Mouse (Mus musculus) limb, embryonic 12.5 days (tissue): ENCODE data around the gene Abcc9. TPM values are rescaled to one million over a fixed set of nuclear protein-coding genes. Genes with fewer than 3 reads are reported as not detected.
A peak's percentile ranks its signal among the peaks of the same experiment; 100 is the strongest.
"Not testable (repeated sequence)": the region's sequence is repeated elsewhere in the genome, so short reads cannot be mapped to it uniquely, and the experiment has no call there.

ENCODE experiments used
- ATAC-seq: fragments of 200-750 bp; cut with Nextera tagmentation; 2 replicates; pipeline ENCODE4 v1.8.0; 2017; ENCODE audit warnings: low read depth, moderate TSS enrichment; ENCODE audit not compliant: insufficient number of reproducible peaks, insufficient read depth, low FRiP score, low TSS enrichment
- H3K27ac ChIP-seq: fragments of 300-500 bp; sonication (generic); 2 replicates; pipeline ENCODE4 v1.5.1; 2016; ENCODE audit warnings: mild to moderate bottlenecking, moderate library complexity
- H3K27me3 ChIP-seq: fragments of 300-500 bp; sonication (generic); 2 replicates; pipeline ENCODE4 v1.6.1; 2016; ENCODE audit warnings: mild to moderate bottlenecking, moderate library complexity
- H3K36me3 ChIP-seq: fragments of 300-500 bp; sonication (generic); 2 replicates; pipeline ENCODE4 v1.6.1; 2016; ENCODE audit warnings: mild to moderate bottlenecking, moderate library complexity
- H3K4me1 ChIP-seq: fragments of 300-500 bp; sonication (generic); replicated peaks from 2 replicates; pipeline ENCODE4 v1.6.1; 2016
- H3K4me2 ChIP-seq: fragments of 300-500 bp; sonication (generic); 2 replicates; pipeline ENCODE4 v1.6.1; 2016; ENCODE audit warnings: mild to moderate bottlenecking, moderate library complexity
- H3K4me3 ChIP-seq: fragments of 300-500 bp; sonication (generic); replicated peaks from 2 replicates; pipeline ENCODE4 v1.5.1; 2016; ENCODE audit warnings: mild to moderate bottlenecking
- H3K9ac ChIP-seq: fragments of 300-500 bp; sonication (generic); replicated peaks from 2 replicates; pipeline ENCODE4 v1.6.1; 2016; ENCODE audit warnings: mild to moderate bottlenecking, moderate library complexity
- H3K9me3 ChIP-seq: fragments of 300-500 bp; sonication (generic); 2 replicates; pipeline ENCODE4 v1.6.1; 2016; ENCODE audit warnings: mild to moderate bottlenecking, moderate library complexity
- WGBS: fragments of 180-500 bp; shearing (Covaris S2); methylation state at CpG from one replicate; pipeline ENCODE4 v1.1.7; 2016; 5-methylcytosine and 5-hydroxymethylcytosine counted together
- polyA plus RNA-seq: library from polyadenylated mRNA; unstranded; fragments of >200 nt; fragmentation: Nextera tagmentation; extraction: Ambion mirVana; gene quantifications from 2 replicates; pipeline ENCODE4 v1.2.1, GENCODE M21; 2016

Abcc9 gene
- polyA plus RNA-seq, 1 experiment from 2014 or later = 0.53 TPM

DNA sequence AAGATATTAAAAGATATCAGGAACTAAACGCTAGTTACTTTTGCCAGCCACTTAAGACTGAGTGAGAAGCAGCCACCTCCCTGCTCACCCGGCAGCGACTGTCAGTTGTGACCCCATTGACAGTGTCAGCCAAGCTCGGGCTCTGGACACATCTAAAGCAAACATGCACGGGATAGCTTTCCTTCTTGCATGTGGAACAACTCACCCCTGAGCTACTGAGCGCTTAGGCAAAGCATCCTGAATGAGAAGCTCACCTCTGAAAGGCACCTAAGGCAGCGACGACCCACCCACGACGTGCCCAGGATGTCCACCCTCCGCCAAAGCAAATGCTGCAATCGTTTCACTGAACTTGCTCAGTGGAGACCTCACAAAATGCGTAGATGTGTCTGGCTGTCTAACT lies 954 bp downstream of the Abcc9 start:
- H3K4me1 ChIP-seq = no peaks in the 10 kb centered on the region
- no peak overlapping the region for H3K4me3 ChIP-seq
- H3K36me3 ChIP-seq = no peaks in the 10 kb centered on the region
- ATAC-seq = no peak
- peaks cover 22% of the 10 kb centered on the region for H3K27me3 ChIP-seq
- no peak overlapping the region for H3K9ac ChIP-seq
- H3K4me2 ChIP-seq = peak overlapping the region; percentile 79; the same call in 1 of the 2 replicates
- 77% methylated on average over 13 of the region's 13 CpGs for WGBS
- H3K27ac ChIP-seq = no peak overlapping the region
- H3K9me3 ChIP-seq = no peaks in the 10 kb centered on the region

DNA sequence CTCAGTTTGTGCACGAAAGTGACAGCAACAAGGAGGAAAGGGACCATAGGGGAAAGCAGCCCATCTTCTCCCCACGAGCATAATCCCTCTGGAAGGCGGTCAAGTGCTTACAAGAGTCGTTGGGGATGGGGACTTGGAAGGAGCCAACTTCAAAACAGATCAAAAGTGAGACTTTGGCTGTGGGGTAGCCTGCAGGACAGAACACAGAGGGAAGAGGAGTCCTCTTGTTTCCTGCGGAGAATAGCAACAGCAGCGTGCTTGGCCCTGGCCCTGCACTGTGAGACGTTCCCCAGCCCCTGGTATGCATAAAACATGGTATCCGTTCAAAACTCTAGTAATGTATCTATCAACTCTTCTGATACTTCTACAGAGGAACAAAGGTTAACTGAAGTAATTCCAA lies 1.4 kb downstream of the Abcc9 start:
- H3K27ac ChIP-seq = no peak overlapping the region
- WGBS = 66% methylated on average over 8 of the region's 8 CpGs
- H3K4me2 ChIP-seq = no peak overlapping the region
- no peaks in the 10 kb centered on the region for H3K4me1 ChIP-seq
- no peak overlapping the region for H3K4me3 ChIP-seq
- no peak for ATAC-seq
- no peaks in the 10 kb centered on the region for H3K9me3 ChIP-seq
- no peaks in the 10 kb centered on the region for H3K36me3 ChIP-seq
- H3K27me3 ChIP-seq = peaks cover 22% of the 10 kb centered on the region
- H3K9ac ChIP-seq = no peak overlapping the region

DNA sequence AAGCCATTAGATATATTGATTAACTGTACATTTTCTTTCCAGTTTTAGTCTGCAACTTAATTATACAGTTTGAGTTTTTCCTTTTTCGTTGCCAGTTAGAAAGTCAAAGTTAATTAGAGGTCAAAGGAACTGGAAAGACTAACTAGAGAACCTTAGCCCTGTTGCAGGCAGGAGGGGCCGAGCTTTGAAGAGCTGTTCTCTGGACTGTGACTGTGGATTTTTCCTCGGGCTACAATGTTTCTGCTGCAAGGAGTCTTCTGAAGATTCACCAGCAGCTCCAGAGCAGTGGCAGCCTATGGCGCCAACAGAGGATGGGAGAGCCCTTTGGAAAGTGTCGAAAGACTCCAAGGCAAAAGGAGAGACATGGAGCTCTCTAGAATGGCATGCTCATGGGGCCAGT lies 10.0 kb downstream of the Abcc9 start:
- no peaks in the 10 kb centered on the region for H3K9me3 ChIP-seq
- no peaks in the 10 kb centered on the region for H3K36me3 ChIP-seq
- H3K27me3 ChIP-seq = no peaks in the 10 kb centered on the region
- H3K4me2 ChIP-seq = no peak overlapping the region
- WGBS = 80% methylated on average over 5 of the region's 5 CpGs
- no peak for ATAC-seq
- no peaks in the 10 kb centered on the region for H3K4me1 ChIP-seq
- no peak overlapping the region for H3K27ac ChIP-seq
- H3K9ac ChIP-seq = no peak overlapping the region
- no peak overlapping the region for H3K4me3 ChIP-seq

DNA sequence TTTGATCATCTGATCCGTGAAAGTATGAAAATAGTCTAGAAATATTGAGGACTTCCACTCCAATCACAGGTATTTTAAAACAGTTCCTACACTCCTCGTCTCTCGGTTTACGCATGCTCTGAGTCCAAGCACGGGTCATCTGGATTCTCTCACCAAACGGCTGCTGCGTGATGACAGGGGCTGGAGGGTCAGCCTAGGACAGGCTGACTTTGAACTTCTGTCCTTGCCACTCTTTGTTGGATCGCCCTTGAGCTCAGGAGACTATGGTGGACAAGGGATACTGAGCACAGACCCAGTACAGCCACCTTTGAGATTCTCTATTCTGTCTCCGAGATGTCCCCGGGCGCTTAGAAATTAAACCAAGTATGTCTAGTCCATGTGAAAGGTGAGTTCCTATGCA lies 12.4 kb downstream of the Abcc9 start:
- H3K36me3 ChIP-seq = no peaks in the 10 kb centered on the region
- no peak for ATAC-seq

DNA sequence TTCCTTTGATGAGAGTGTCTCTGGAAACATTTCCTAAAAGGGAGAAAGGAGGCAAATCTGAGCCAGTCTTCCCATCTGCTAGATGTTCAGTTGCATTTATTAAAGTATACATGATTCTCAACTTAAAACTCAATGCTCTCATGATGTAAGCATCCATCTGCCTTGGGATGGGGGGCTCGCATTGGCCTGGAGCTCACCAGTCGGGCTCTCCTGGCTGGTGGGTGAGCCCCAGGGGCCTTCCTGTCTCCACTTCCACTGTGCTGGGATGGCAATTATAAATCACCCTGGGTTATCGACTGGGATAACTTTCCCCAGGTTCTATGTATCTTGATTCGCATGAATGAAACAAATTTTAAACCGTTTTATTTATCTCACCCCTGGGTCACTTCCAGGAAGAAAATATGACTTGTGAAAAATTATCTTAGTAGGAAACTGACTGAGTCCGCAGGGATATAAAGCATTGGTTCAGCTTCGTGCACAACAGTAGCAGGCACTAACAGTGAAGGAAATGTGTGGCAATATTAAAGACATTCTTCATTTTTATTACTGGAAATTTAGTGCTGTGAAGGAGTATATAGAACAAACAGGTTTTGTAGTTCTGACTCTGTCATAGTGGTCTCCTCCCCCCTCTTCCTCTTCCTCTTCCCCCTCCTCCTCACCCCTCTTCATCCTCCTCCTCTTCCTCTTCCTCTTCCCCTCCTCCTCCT lies 19.0 kb downstream of the Abcc9 start:
- Histone ChIP-seq H3K4me3 (no peak overlapping the region), H3K4me1 (no peaks in the 10 kb centered on the region), H3K9ac (no peak overlapping the region), H3K4me2 (no peak overlapping the region), H3K9me3 (no peaks in the 10 kb centered on the region), H3K36me3 (no peaks in the 10 kb centered on the region), H3K27me3 (no peaks in the 10 kb centered on the region), H3K27ac (no peak overlapping the region)
- 76% methylated on average over 7 of the region's 7 CpGs for WGBS
- ATAC-seq = no peak

More for the DNA sequence above, 12.4 kb downstream of the Abcc9 start:
- Histone ChIP-seq H3K27me3 (no peaks in the 10 kb centered on the region), H3K27ac (no peak overlapping the region), H3K9me3 (no peaks in the 10 kb centered on the region), H3K4me3 (no peak overlapping the region), H3K9ac (no peak overlapping the region), H3K4me2 (no peak overlapping the region), H3K4me1 (no peaks in the 10 kb centered on the region)
- WGBS = 73% methylated on average over 11 of the region's 11 CpGs

DNA sequence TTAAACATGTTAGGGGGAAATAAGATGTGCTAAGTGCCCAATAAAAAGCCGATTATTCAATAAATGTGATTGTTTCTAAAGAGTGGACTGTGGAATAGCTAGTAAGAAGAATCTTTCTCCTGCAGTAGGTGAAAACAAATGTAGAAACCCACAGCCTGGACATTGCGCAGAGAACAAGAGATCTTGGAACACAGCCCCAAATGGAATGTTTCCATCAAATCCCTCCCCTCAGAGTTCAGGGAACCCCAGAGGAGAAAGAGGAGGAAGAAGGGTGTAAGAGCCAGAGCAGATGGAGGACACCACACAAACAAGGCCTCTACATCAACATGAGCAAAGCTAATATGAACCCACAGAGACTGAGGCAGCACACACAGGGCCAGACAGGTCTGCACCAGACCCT lies 32.1 kb downstream of the Abcc9 start:
- Histone ChIP-seq H3K9me3 (peaks cover 3% of the 10 kb centered on the region; the same call in 1 of the 2 replicates), H3K27ac (no peak overlapping the region), H3K4me2 (no peak overlapping the region), H3K9ac (no peak overlapping the region), H3K4me3 (no peak overlapping the region), H3K4me1 (no peaks in the 10 kb centered on the region), H3K27me3 (no peaks in the 10 kb centered on the region), H3K36me3 (no peaks in the 10 kb centered on the region)
- ATAC-seq = no peak
- 96% methylated on average over 2 of the region's 2 CpGs for WGBS

DNA sequence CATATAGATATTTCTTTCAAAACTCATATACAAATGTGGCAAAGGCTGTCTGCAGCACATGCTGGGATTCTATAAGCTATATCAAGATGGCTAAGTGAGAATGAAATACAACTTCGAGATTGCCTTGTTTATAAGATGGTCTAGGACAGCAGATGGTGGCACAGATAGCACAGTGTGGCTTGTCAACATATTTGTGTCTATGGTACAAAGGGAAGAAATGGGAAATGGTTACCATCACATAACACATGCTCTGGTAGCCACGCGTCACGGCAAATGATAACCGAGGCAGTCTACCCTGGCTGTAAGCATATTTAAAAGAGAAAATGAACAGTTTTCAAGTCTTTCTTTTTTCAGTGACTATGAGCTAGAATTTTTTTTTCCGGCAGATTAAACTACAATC lies 32.8 kb downstream of the Abcc9 start:
- Histone ChIP-seq H3K4me3 (no peak overlapping the region), H3K36me3 (no peaks in the 10 kb centered on the region), H3K4me1 (no peaks in the 10 kb centered on the region), H3K9ac (no peak overlapping the region), H3K27ac (no peak overlapping the region), H3K4me2 (no peak overlapping the region), H3K27me3 (no peaks in the 10 kb centered on the region), H3K9me3 (peaks cover 3% of the 10 kb centered on the region; the same call in 1 of the 2 replicates)
- WGBS = 89% methylated on average over 6 of the region's 6 CpGs
- no peak for ATAC-seq

DNA sequence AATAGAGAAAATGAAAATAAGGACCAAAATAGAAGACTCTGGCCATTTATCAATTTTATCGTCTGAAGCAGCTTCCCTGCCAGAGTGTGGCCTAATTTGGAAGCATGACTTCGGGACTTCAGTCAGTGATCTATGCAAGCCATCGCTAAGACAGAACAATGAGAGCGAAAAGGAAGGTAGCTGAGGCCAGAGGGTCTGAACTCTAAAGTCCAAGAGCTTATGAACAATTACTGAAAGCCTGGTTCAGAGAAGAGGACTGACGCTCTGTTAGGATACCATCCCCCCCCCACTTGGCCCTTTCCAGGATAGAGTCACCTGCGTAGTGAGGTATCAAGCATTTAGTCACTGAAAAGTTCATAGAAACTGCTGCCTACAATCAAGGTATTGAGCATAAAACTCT lies 33.3 kb downstream of the Abcc9 start:
- Histone ChIP-seq H3K27me3 (no peaks in the 10 kb centered on the region), H3K4me2 (no peak overlapping the region), H3K9me3 (peaks cover 3% of the 10 kb centered on the region; the same call in 1 of the 2 replicates), H3K4me1 (no peaks in the 10 kb centered on the region), H3K27ac (no peak overlapping the region), H3K9ac (no peak overlapping the region), H3K4me3 (no peak overlapping the region), H3K36me3 (no peaks in the 10 kb centered on the region)
- ATAC-seq = no peak
- WGBS = 88% methylated on average over 6 of the region's 6 CpGs

DNA sequence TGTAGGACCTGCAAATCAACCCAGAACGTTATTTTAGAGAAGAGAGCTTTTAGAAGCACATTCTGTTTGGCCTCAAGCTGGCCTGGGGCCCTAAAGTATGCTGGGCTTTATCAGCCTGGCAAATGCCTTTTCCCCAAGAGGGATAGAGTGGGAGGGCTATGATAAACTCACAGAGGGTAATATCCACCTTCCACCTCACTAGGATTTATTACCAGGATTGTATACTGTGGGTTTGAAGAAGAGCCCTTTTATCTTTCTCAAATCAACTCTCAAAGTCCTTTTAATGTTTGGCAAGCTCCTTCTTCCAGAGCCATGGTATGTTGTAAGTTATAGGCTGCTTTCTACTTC lies 33.7 kb downstream of the Abcc9 start:
- no peak overlapping the region for H3K27ac ChIP-seq
- no peaks in the 10 kb centered on the region for H3K27me3 ChIP-seq
- no peak overlapping the region for H3K4me2 ChIP-seq
- H3K4me3 ChIP-seq = no peak overlapping the region
- ATAC-seq = no peak
- H3K9ac ChIP-seq = no peak overlapping the region
- WGBS = 24% methylated on average over 1 of the region's 1 CpGs
- no peaks in the 10 kb centered on the region for H3K4me1 ChIP-seq
- H3K36me3 ChIP-seq = no peaks in the 10 kb centered on the region
- H3K9me3 ChIP-seq = peaks cover 3% of the 10 kb centered on the region; the same call in 1 of the 2 replicates

DNA sequence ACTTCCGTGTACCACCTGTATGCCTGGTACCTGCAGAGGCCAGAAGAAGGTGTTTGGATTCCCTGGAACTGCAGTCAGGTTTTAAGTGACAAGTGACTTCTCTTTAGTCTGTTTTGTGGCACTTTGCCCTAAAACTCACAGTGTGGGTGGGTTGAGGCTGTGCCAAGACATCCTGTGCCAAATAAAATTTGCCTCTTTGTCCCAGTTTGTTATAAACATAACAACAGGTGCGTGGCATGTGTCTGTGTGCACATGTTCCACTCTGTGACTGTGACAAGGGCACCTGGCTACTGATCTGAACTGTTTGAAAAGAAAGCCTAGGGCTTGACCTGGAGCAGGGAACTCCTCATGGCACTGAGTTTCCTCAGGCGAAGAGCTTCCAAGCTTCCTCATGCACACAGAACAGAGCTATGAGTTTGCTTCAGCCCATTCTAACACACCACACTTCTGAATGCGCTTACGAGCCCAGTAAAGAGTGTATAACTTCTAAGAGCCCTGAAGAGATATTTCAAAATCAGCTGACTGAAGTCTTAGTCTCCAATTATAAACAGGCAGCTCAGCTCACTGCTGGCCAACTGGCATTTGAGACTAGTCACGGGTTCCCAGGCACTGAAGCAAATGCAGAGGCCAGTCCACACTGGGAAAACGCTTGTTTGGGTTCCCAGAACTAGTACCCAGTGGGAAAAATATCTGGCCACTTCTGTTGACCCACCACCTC lies 34.3 kb downstream of the Abcc9 start:
- H3K27ac ChIP-seq = no peak overlapping the region
- WGBS = 75% methylated on average over 7 of the region's 7 CpGs
- H3K9me3 ChIP-seq = no peaks in the 10 kb centered on the region
- no peak for ATAC-seq
- no peak overlapping the region for H3K4me2 ChIP-seq
- H3K36me3 ChIP-seq = no peaks in the 10 kb centered on the region
- H3K4me1 ChIP-seq = no peaks in the 10 kb centered on the region
- H3K27me3 ChIP-seq = no peaks in the 10 kb centered on the region
- H3K9ac ChIP-seq = no peak overlapping the region
- no peak overlapping the region for H3K4me3 ChIP-seq

DNA sequence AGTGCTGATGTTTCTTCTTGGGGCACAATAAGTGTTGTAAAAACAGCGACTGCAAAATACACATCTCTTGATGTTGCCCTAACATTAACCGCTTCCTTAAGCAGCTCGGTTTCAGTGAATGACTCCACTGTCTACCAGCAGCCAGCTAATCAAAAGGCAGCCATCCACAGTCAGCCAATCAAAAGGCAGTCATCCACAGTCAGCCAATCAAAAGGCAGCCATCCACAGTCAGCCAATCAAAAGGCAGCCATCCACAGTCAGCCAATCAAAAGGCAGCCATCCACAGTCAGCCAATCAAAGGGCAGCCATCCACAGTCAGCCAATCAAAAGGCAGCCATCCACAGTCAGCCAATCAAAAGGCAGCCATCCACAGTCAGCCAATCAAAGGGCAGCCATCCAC lies 40.1 kb downstream of the Abcc9 start:
- not testable (repeated sequence) for H3K4me3 ChIP-seq, H3K9me3 ChIP-seq, H3K4me2 ChIP-seq, H3K9ac ChIP-seq, ATAC-seq, H3K36me3 ChIP-seq, H3K27ac ChIP-seq, H3K27me3 ChIP-seq, H3K4me1 ChIP-seq
- WGBS = 91% methylated on average over 3 of the region's 3 CpGs

DNA sequence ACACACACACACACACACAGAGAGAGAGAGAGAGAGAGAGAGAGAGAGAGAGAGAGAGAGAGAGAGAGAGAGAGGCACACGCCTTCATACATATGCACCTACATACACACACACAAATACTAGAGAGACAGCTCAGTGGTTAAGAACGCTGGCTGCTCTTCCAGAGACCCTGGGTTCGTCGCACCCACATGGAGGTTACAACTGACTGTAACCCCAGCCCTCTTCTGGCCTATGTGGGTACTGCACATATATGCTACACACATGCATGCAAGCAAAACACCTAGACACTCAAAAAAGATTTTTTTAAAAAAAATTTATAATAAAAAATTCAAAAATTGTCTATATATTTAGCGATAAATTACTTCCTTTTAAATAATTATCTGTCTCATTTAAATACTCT lies 43.1 kb downstream of the Abcc9 start:
- Histone ChIP-seq H3K27ac (no peak overlapping the region), H3K9ac (no peak overlapping the region), H3K27me3 (no peaks in the 10 kb centered on the region), H3K4me3 (no peak overlapping the region), H3K4me1 (no peaks in the 10 kb centered on the region; the same call in 1 of the 2 replicates), H3K4me2 (no peak overlapping the region), H3K9me3 (no peaks in the 10 kb centered on the region), H3K36me3 (no peaks in the 10 kb centered on the region)
- ATAC-seq = no peak
- 61% methylated on average over 5 of the region's 5 CpGs for WGBS
